Mouse (Mus musculus) left cerebral cortex, postnatal 10 days (tissue): ENCODE data around the gene Grpel1. TPM values are rescaled to one million over a fixed set of nuclear protein-coding genes. Genes with fewer than 3 reads are reported as not detected.
A peak's percentile ranks its signal among the peaks of the same experiment; 100 is the strongest.

Experiments
- DNase-seq, 2 experiments: peaks; one replicate each; pipeline ENCODE4 v3.0.0; 2021 to 2022; ENCODE audit warnings: low spot score in 2 of 2, mixed read lengths in 1 of 2; ENCODE audit errors: extremely low spot score in 1 of 2
- intact Hi-C: fragments of 180-260 bp; cut with DNase I; formaldehyde crosslinking; loops from one replicate; pipeline ENCODE4 v1.15.1; 2025
- total RNA-seq, 2 experiments: library from RNA; stranded (reverse); gene quantifications; 2 replicates each; pipeline ENCODE4 v1.2.3; 2021

The Grpel1 gene
- total RNA-seq, 2 experiments from 2014 or later = 21.8 to 22.6 TPM

DNA sequence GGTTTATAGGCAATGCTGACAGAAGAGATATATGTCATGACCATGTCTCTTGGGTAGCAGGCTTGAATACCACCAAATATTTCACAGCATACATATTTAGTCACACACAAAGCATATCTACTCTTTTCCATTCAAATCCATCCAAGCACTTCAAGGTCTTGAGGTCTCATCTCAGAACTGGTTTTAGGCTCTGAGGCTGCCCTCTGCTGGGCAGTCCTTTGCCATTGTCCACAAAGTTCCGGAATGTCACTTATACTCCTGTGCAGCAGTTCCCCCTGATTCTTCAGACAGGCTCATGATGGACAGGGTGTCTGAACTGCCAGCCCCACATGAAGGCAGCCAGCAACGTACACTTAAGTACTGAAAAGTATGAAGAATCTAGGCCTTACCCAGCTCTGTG lies 24.4 kb downstream of the Grpel1 start:
- DNase-seq = no peak
- intact Hi-C loops = no loop called here

DNA sequence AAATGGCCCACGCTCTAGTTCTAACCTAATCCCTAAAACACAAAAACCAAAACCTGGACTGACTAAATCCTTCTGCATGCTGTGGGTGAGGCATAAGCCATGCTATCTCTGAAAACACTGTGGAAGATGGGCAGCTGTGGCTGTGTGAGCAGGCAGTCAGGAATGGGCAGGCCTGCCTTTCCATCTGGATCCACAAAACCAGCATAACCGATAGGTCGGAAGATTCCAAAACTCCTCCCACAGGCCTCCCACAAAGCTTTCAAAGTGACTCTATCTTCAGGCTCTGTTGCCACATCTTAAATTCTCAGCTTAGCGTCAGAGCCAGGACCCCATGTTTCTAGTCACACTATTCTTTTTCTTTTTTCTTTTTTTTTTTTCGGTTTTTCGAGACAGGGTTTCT lies 29.1 kb downstream of the Grpel1 start:
- intact Hi-C loops = no loop called here
- no peak for DNase-seq

DNA sequence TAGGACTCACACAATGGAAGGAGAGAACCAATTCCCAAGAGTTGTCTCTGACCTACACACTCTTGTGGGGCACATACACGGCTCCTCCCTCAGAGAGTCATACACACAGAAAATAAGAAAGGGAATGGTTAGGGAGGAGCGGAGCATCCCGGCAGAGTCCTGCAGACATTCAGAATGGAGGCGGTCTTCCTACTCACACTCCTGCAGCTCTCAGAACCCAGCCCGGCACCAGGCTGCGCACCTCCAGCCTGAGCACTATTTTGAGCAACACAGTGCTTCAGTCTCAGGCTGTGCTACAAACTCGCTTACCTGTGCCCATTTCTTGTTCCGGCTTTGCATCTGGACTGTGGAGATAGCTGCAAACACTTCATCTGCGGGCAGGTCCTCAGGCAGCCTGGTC lies 29.9 kb downstream of the Grpel1 start:
- intact Hi-C loops = no loop called here
- DNase-seq = no peak

GRCm38 (mm10) chr5:36505235-36505634 lies 40.4 kb downstream of the Grpel1 start:
- intact Hi-C loops = no loop called here
- DNase-seq = no peak

DNA sequence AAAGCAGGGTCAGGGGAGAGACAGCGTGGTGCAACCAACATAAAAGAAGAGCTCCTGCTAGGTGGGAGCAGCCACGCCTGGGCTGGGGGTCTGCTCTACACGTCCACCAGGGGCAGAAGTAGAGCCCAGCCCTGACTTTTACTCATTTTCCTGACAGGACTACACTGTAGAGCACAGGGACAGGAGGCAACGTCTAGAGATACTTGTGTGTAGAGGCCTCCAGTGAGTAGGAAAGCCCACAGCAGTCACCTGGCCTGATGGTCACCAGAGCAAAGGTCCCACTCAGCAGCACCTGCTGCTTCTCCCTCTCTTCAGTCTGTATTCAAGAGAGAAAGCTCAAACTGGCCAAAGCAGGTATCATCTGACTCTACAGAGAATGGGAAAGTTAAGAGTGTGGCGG lies 40.8 kb downstream of the Grpel1 start:
- intact Hi-C loops = no loop called here
- DNase-seq = no peak

- no peak for DNase-seq
- intact Hi-C loops = no loop called here
Measured at GRCm38 (mm10) chr5:36508351-36508750, 43.6 kb downstream of the Grpel1 start.

DNA sequence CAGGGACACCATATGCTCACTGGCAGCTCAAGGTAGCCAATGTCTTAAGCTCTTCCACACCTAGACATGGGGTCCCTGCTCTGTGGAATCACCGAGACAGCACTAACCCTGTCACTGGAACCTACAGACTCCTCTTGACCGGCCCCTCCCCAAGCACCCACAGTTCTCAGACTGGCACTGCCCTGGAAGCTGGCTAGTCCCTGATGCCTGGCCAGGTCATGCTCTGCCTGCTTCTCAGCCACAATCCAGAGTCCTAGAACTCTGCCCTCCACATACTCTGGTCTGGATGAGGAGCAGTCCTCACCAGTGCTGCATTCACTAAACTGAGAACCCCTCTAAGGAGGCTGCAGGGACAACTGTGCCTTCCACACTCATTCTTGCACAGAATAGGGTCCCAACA lies 46.2 kb downstream of the Grpel1 start:
- no peak for DNase-seq
- intact Hi-C loops = no loop called here

DNA sequence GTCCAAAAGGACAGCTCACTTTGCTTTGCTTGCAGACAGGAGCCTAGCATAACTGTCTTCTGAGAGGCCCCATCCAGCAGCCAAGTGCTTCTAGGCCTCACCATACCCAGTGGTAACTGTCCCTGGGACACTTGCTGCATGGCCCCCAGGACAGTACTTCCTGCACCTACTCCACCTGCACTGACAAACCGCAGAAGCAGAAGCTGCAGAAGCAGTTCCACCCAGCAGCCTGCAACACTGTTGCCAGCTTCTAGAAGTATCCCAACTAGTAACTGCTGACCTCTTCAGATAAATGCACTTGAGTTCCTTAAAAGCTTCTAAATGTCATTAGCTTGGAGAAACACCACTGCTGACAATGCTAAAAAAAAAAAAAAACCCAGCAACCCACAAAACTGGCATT lies 50.3 kb downstream of the Grpel1 start:
- DNase-seq = peak in 1 of 2 experiments; percentile 20
- intact Hi-C loops = no loop called here

DNA sequence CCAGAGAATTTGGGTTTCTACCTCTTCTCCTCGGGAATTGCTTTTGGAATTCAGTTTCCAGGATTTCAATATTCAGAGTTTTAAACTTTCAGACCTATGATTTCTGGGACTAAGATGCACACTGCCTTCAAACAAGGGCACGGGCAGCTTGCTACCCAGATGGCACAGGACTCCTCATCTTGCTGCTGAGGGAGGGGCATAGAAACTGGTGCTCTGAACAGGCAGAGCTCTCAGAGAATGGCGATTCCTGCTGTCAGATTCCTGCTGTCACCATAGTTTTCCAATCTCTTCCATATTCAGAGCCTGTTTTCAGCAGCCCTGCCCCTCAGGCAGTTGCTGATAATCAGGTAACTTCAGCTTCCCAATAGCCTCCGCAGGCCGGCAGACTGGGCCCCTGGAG lies 50.8 kb downstream of the Grpel1 start:
- peak in 1 of 2 experiments; percentile 16 for DNase-seq
- intact Hi-C loops = no loop called here

DNA sequence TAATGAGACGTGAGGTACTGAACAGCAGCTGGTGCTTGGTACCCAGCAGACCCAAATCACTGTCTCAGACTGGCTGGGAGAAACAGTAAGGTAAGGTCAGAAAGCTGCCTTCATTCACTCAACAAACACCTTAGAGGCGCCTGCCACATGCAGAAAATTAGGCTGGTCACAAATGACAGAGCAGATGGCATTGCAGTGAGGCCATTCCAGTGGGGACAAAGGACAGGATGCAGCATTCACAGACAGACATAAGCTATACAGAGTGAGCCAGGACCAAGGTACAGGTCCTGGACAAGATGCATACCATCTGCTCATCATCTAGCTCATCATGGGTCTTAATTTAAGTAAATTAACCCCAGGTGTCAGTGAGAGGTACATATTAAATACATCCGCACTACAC lies 52.8 kb downstream of the Grpel1 start:
- intact Hi-C loops = no loop called here

DNA sequence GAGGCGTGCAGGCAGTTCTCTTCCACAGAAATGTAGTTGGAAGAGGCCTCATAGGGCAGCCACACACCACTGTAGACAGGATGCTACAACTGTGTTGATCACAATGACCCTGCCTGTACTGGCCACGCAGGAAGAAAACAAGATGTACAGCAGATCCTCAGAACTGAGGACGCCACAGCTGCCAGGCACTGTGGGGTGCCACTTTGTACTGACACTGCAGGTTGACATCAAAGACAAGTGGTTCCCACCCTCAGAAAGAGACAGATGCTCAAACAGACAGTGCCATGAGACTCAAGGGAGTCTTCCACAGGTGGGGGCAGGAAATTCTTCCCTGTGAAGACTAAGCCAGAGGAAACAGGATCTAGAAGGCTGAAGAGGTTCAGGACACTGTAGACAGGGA lies 55.0 kb downstream of the Grpel1 start:
- intact Hi-C loops = no loop called here
- peak in 1 of 2 experiments; percentile 82 for DNase-seq

More for the DNA sequence above, 52.8 kb downstream of the Grpel1 start:
- DNase-seq = no peak

- intact Hi-C loops = no loop called here
- DNase-seq = peak in 1 of 2 experiments; percentile 22
Measured at GRCm38 (mm10) chr5:36522782-36523181, 58.0 kb downstream of the Grpel1 start.

- peak in 1 of 2 experiments; percentile 11 for DNase-seq
- intact Hi-C loops = no loop called here
Measured at GRCm38 (mm10) chr5:36523219-36523703, 58.5 kb downstream of the Grpel1 start.

Other genes with a start within 250 kb of the Grpel1 start
- gene Sorcs2, start 66.9 kb upstream of the Grpel1 start, total RNA-seq = 10 to 100 TPM; 58.4 to 58.7 TPM
- 10 to 100 TPM; 29.7 to 31.6 TPM for gene Tada2b, start 19.3 kb downstream of the Grpel1 start, total RNA-seq
- gene Ccdc96, start 19.6 kb downstream of the Grpel1 start, total RNA-seq = 1 to 10 TPM; 1.4 TPM
- gene Tbc1d14, start 128.3 kb downstream of the Grpel1 start, total RNA-seq = 10 to 100 TPM; 89.7 to 95.6 TPM
- 10 to 100 TPM; 81.2 to 81.7 TPM for gene D5Ertd579e, start 231.0 kb downstream of the Grpel1 start, total RNA-seq